Mouse (Mus musculus): ENCODE measurements around the gene Usp7.
"Not testable (repeated sequence)": the region's sequence is repeated elsewhere in the genome, so short reads cannot be mapped to it uniquely, and the experiment has no call there.

Gene Usp7

GRCm38 (mm10) chr16:8752334-8752733 is 39.8 kb downstream of the Usp7 start:
- DNase-seq (ENCODE audit: inconsistent ontology term), result no peak

DNA sequence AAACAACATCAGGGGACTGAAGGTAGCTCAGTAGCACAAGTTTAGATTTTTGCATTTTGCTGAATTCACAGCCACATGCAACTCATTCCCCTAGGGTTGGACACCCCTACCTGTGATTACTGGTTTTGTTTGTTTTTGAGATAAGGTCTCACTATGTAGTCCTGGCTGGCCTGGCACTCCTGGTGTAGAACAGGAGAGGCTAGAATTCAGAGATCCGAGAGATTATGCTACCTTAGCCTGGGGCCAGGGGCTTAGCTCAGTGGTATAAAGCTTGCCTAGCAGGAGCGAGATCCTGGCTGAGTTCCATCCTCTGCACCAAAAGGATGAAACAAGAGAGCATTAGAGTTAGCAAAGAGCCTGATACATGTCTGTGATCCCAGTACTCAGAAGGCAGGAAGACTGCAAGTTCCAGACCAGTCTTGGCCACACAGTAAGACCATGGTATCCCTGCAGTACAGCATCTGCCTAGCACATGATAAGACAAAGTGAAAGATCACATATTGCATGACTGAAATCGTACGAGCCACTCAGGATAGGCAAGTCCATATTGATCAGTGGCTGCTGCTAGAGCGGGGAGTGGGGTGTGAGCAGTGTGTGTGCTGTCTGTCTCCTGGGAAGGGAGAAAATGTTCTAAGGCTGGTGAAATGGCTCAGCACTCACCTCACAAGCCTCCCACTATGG is 40.4 kb downstream of the Usp7 start:
- DNase-seq (ENCODE audit: inconsistent ontology term), result no peak

GRCm38 (mm10) chr16:8748904-8749303 is 43.2 kb downstream of the Usp7 start:
- DNase-seq (ENCODE audit: inconsistent ontology term), result no peak

GRCm38 (mm10) chr16:8748175-8748846 is 43.8 kb downstream of the Usp7 start:
- peak; percentile 8 for DNase-seq (ENCODE audit: inconsistent ontology term)

DNA sequence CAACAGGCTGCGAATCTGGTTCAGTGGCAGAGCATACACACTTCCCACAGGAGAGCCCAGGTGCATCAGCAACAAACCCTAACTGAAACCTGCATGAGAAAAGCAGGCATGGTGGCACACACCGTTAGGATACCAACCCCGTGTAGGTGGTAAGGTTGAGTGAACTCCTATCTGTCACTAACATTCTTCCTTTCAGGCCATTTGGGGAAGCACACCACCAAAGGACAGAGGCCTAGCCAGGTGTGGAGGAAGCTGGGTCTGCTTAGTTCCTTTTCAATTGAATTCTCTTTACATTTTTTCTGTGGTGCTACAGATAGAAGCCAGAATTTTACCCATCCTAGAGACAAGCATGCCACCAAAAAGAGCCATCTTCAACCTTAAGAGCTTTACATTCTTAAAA is 44.3 kb downstream of the Usp7 start:
- DNase-seq (ENCODE audit: inconsistent ontology term), result no peak

DNA sequence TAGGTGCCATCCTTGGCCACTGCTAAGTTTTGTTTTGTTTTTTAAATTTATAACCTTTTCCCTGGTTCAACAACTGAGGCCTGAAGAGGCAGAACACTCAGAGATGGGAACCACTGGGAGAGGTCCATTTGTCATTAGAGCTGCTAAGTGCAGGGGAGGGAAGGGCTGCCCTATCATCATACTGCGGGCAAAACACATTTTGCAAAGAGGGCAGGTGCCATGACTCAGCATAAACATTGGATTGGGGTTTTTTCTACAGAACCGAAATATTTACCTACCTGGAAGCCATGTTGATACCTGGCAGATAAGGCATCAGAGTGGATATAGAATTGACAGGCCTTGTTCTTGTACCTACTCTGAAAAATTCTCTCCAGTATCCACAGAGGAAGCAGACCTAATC is 45.6 kb downstream of the Usp7 start:
- DNase-seq (ENCODE audit: inconsistent ontology term), result no peak

DNA sequence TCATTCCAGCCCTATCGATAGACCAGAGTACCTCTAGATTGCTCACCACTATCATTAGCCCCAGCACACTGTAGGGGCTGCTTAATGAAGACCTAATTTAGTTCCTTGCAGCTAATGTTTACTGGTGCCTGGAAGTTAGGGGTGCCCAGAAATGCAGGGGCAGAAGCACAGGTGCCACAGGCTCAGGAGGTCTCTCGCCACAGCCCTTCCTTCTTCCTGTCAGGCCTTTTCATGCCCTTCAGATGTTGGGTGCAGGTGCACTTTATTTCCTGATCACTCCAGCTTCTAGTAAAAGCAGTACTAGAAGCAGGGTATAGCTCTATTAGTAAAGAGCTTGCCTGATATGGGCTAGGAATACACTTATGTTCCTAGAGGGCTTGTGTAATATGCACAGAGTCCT is 46.4 kb downstream of the Usp7 start:
- no peak for DNase-seq (ENCODE audit: inconsistent ontology term)

GRCm38 (mm10) chr16:8743989-8744388 is 48.1 kb downstream of the Usp7 start:
- no peak for DNase-seq (ENCODE audit: inconsistent ontology term)

- DNase-seq (ENCODE audit: inconsistent ontology term), result no peak
Measured at GRCm38 (mm10) chr16:8741697-8742096, 50.4 kb downstream of the Usp7 start.

GRCm38 (mm10) chr16:8741110-8741509 is 51.0 kb downstream of the Usp7 start:
- DNase-seq (ENCODE audit: inconsistent ontology term), result no peak

- peak; percentile 93 for DNase-seq (ENCODE audit: inconsistent ontology term)
Measured at GRCm38 (mm10) chr16:8738542-8739514, 53.3 kb downstream of the Usp7 start.

DNA sequence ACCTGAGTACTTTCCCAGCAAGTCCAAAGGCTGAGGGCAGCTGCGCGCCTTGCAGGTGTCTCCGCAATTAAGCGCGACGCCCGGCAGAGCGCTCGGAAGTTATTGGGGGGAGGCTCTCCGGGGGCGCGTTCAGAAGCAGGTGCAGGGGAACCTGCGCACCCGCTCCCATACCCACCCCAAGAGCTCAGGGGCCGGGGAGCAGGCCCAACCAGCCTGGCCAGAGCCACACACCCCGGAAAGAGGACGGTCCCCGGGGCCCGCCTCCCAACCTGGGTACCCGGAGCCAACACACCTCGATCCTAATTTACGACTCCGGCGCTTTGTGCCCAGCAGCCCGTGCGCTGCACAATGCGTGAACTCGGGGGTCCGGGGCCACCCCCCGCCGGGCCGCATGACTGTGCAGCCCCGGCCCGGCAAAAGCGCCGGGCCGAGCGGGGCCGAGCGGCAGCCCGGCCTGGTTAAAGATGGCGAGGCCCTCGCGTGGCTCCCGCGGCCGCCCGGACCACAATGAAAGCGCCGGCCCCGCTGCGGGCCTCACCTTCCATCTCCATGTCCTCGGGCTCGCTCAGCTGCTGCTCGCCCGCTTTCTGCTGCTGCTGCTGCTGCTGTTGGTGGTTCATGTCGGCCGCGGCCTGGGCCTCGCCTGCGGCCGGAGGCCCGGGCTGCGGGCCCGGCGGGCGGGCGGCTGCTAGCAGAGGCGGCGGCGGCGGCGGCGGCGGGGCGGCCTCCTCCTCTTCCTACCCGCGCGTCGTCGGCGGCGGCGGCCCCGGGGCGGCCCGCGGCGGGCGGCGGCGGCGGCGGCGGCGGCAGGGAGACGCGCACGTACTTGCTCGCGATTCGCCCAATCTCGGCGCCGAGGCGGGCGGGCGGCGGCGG is 54.2 kb downstream of the Usp7 start:
- peak; percentile 42 for DNase-seq (ENCODE audit: inconsistent ontology term)

DNA sequence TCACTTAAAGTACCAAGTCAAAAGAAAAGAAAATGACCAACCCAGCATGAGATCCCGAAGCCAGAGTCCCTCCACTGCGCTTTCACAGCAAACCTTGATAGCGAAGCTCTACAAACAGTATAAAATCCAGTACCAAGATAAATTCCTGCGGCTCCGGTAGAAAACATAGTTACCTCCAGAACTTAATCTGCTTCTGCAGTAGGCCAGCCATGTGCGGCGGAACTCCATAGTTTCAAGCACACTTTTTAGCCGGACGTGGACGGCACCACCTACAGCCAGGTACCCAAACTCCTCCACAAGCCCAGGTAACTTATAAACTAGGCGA is 54.8 kb downstream of the Usp7 start:
- no peak for DNase-seq (ENCODE audit: inconsistent ontology term)

DNA sequence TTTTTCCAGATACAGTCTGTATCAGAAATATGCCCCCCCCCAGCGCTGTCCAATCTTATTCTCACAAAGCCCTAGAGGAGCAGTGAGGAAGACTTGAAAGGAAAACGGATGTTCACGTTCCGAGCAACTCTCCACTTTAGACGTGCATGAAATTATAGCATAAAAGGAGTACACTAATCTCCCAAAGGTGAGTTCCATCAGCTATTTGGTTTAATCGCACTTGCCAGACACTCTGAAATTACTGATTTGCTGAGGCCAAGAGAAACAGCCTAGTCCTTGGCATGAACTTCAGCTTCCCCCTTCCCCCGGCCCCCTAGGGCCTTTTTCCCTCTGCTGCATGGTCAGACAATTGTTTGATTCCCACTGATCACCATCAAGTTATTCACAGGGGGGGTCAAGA is 55.4 kb downstream of the Usp7 start:
- DNase-seq (ENCODE audit: inconsistent ontology term), result peak; percentile 14

GRCm38 (mm10) chr16:8736032-8736431 is 56.1 kb downstream of the Usp7 start:
- DNase-seq (ENCODE audit: inconsistent ontology term), result peak; percentile 7

DNA sequence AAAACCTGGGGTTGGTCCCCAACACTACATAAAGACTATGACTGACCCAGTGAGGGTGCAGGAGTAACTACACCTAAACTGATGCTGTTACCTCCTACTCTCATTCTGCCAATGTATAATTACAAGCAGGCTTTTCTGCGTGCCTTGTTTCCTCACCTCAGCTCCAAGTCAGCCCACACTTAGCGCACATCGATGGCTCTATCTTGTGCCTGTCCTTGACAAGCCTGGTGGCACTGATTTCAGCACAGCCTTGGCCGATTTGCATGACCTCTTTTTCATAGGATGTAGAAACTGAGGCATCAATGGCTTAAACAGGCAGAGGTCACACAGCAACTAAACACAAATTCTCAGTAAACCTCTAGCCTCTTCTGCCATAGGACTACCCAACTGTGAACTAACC is 57.4 kb downstream of the Usp7 start:
- no peak for DNase-seq (ENCODE audit: inconsistent ontology term)

- no peak for DNase-seq (ENCODE audit: inconsistent ontology term)
Measured at GRCm38 (mm10) chr16:8733624-8734023, 58.5 kb downstream of the Usp7 start.

GRCm38 (mm10) chr16:8732450-8732849 is 59.7 kb downstream of the Usp7 start:
- DNase-seq (ENCODE audit: inconsistent ontology term), result not testable (repeated sequence)

DNA sequence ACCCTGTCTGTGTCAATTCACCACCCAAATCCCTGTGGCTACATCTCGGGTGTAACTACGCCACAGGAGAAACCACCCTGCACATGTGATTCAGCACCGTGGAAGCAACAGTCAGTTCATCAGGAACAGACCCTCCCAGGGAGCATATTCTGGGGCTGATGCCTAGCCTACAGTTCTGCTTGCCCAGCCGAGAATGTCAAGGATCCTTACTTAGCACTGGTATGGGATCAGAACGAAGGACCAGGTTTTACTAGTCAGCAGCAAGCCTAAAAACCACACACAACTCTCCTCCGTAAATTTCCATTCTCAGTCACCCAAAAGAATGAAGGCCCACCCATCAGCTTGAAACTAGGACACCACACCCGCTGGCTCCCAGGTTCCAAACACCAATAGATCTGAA is 60.5 kb downstream of the Usp7 start:
- no peak for DNase-seq (ENCODE audit: inconsistent ontology term)

GRCm38 (mm10) chr16:8728111-8728748 is 63.9 kb downstream of the Usp7 start:
- no peak for DNase-seq (ENCODE audit: inconsistent ontology term)

DNA sequence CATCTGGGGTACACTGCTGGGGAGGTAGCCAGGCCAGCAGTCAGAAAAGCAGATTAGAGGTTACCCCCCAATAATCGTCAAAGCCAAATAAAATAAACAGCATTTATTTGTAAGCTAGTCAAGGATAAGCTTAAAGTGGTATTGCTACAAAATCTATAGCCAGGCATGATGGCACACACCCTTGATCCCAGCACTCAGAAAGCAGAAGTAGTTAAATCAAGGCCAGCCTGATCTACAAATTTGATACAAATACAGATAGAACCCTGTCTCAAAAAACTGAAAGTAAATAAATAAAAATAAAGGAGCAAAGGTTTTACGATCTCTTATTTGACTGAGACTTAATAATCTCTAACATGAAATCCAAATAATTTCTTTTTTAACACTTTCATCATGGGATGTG is 66.3 kb downstream of the Usp7 start:
- no peak for DNase-seq (ENCODE audit: inconsistent ontology term)
